Mouse (Mus musculus) stomach, postnatal 0 days (tissue): ENCODE measurements around the gene Teddm2. TPM values are rescaled to one million over a fixed set of nuclear protein-coding genes. Genes with fewer than 3 reads are reported as not detected.

Source experiments
- ATAC-seq: fragments of 200-750 bp; cut with Nextera tagmentation; 2 replicates; pipeline ENCODE4 v1.8.0; 2017; ENCODE audit not compliant: low FRiP score, low TSS enrichment
- DNase-seq: peaks from one replicate; pipeline ENCODE4 v3.0.0-alpha.2; 2016; ENCODE audit warnings: low spot score
- H3K27ac ChIP-seq: fragments of 300-500 bp; sonication (generic); replicated peaks from 2 replicates; pipeline ENCODE4 v1.5.1; 2014; ENCODE audit warnings: mild to moderate bottlenecking, control low read depth
- H3K27me3 ChIP-seq: fragments of 300-500 bp; sonication (generic); 2 replicates; pipeline ENCODE4 v1.6.1; 2014; ENCODE audit warnings: low read length; ENCODE audit not compliant: control insufficient read depth, insufficient read depth
- H3K36me3 ChIP-seq: fragments of 300-500 bp; sonication (generic); 2 replicates; pipeline ENCODE4 v1.6.1; 2014; ENCODE audit warnings: low read length, mixed read lengths; ENCODE audit not compliant: control insufficient read depth, insufficient read depth
- H3K4me1 ChIP-seq: fragments of 300-500 bp; sonication (generic); replicated peaks from 2 replicates; pipeline ENCODE4 v1.6.1; 2014; ENCODE audit warnings: antibody characterized with exemption; ENCODE audit not compliant: control insufficient read depth, insufficient read depth
- H3K4me2 ChIP-seq: fragments of 300-500 bp; sonication (generic); replicated peaks from 2 replicates; pipeline ENCODE4 v1.6.1; 2014; ENCODE audit warnings: low read depth, mild to moderate bottlenecking, control low read depth, moderate library complexity
- H3K4me3 ChIP-seq: fragments of 300-500 bp; sonication (generic); 2 replicates; pipeline ENCODE4 v1.5.1; 2014; ENCODE audit warnings: low read depth, low read length, control low read depth
- H3K9ac ChIP-seq: fragments of 300-500 bp; sonication (generic); 2 replicates; pipeline ENCODE4 v1.6.1; 2014; ENCODE audit warnings: mild to moderate bottlenecking, low read length, control low read depth, mixed read lengths
- H3K9me3 ChIP-seq: fragments of 300-500 bp; sonication (generic); 2 replicates; pipeline ENCODE4 v1.6.1; 2016; ENCODE audit warnings: low read length; ENCODE audit not compliant: control insufficient read depth
- CTCF ChIP-seq: IDR thresholded peaks from 2 replicates; pipeline ENCODE4 v1.5.1; 2016; ENCODE audit warnings: antibody characterized with exemption, low read depth, mild to moderate bottlenecking, moderate library complexity
- EP300 ChIP-seq: optimal IDR thresholded peaks from 2 replicates; pipeline ENCODE3; 2016; ENCODE audit warnings: antibody characterized with exemption
- WGBS: fragments of 180-500 bp; shearing (Covaris S2); extraction: QIAGEN DNeasy Blood & Tissue Kit; methylation state at CpG from one replicate; pipeline ENCODE4 v1.1.7; 2014; 5-methylcytosine and 5-hydroxymethylcytosine counted together
- microRNA-seq: library from miRNA; unstranded; fragments of <30 nt; microRNA quantifications from one replicate; pipeline ENCODE4, GENCODE M21; 2016
- polyA plus RNA-seq: library from polyadenylated mRNA; unstranded; fragments of >200 nt; fragmentation: Nextera tagmentation; extraction: Ambion mirVana; gene quantifications from 2 replicates; pipeline ENCODE4 v1.2.1, GENCODE M21; 2015

Gene Teddm2
- polyA plus RNA-seq, 1 experiment from 2014 or later = 0.80 TPM

- H3K4me3 ChIP-seq = no peak overlapping the region
- no peak overlapping the region for H3K9ac ChIP-seq
- DNase-seq (no peak), ATAC-seq (no peak)
- H3K27me3 ChIP-seq = no peaks in the 10 kb centered on the region
- TF ChIP-seq EP300 (no peak), CTCF (no peak)
- no peak overlapping the region for H3K4me2 ChIP-seq
- H3K27ac ChIP-seq = no peak overlapping the region
- H3K9me3 ChIP-seq = 0 out of 2 replicates have a peak, but pooled peaks cover under 1% of the 10 kb centered on the region
- no peaks in the 10 kb centered on the region for H3K4me1 ChIP-seq
- WGBS = 79% methylated on average over 3 of the region's 3 CpGs
- no peaks in the 10 kb centered on the region for H3K36me3 ChIP-seq
Observed at GRCm38 (mm10) chr1:153820216-153820615, 79.8 kb downstream of the Teddm2 start.

- Histone ChIP-seq H3K9me3 (0 out of 2 replicates have a peak, but pooled peaks cover 2% of the 10 kb centered on the region), H3K36me3 (no peaks in the 10 kb centered on the region), H3K9ac (no peak overlapping the region), H3K4me3 (no peak overlapping the region), H3K27me3 (no peaks in the 10 kb centered on the region), H3K27ac (no peak overlapping the region), H3K4me2 (no peak overlapping the region), H3K4me1 (no peaks in the 10 kb centered on the region)
- 21% methylated on average over 2 of the region's 2 CpGs for WGBS
- ATAC-seq = no peak
- DNase-seq = no peak
- TF ChIP-seq CTCF (no peak), EP300 (no peak)
Observed at GRCm38 (mm10) chr1:153814278-153814677, 85.8 kb downstream of the Teddm2 start.

GRCm38 (mm10) chr1:153807390-153807993 is 92.5 kb downstream of the Teddm2 start:
- WGBS = 51% methylated on average over 13 of the region's 13 CpGs

GRCm38 (mm10) chr1:153803530-153803929 is 96.5 kb downstream of the Teddm2 start:
- Histone ChIP-seq H3K4me1 (no peaks in the 10 kb centered on the region), H3K27me3 (no peaks in the 10 kb centered on the region), H3K4me2 (no peak overlapping the region), H3K9me3 (no peaks in the 10 kb centered on the region), H3K9ac (no peak overlapping the region), H3K4me3 (no peak overlapping the region), H3K27ac (peak overlapping the region; percentile 61; the same call in 1 of the 2 replicates), H3K36me3 (no peaks in the 10 kb centered on the region)
- TF ChIP-seq EP300 (no peak), CTCF (no peak)
- DNase-seq (no peak), ATAC-seq (no peak)
- 71% methylated on average over 8 of the region's 8 CpGs for WGBS

More at GRCm38 (mm10) chr1:153807390-153807993, 92.5 kb downstream of the Teddm2 start:
- Histone ChIP-seq H3K4me2 (no peak overlapping the region), H3K27me3 (no peaks in the 10 kb centered on the region), H3K9ac (no peak overlapping the region), H3K4me1 (no peaks in the 10 kb centered on the region), H3K36me3 (no peaks in the 10 kb centered on the region), H3K27ac (no peak overlapping the region), H3K4me3 (no peak overlapping the region), H3K9me3 (no peaks in the 10 kb centered on the region)
- peak; percentile 64 for DNase-seq
- TF ChIP-seq EP300 = no peak
- TF ChIP-seq CTCF = peak; percentile 91
- ATAC-seq = no peak

GRCm38 (mm10) chr1:153802691-153803090 is 97.3 kb downstream of the Teddm2 start:
- H3K9me3 ChIP-seq = no peaks in the 10 kb centered on the region
- no peaks in the 10 kb centered on the region for H3K4me1 ChIP-seq
- 62% methylated on average over 7 of the region's 7 CpGs for WGBS
- no peaks in the 10 kb centered on the region for H3K27me3 ChIP-seq
- H3K4me3 ChIP-seq = no peak overlapping the region
- peak; percentile 18; the same call in 1 of the 2 replicates for ATAC-seq
- H3K27ac ChIP-seq = peak overlapping the region; percentile 61; the same call in 1 of the 2 replicates
- no peak overlapping the region for H3K9ac ChIP-seq
- no peak for DNase-seq
- no peak overlapping the region for H3K4me2 ChIP-seq
- no peak for TF ChIP-seq EP300
- TF ChIP-seq CTCF = no peak
- no peaks in the 10 kb centered on the region for H3K36me3 ChIP-seq

Small RNAs within 50 kb of the gene (microRNA-seq; reads per million reads assigned to microRNA genes)
- gene Mir8114 = 11.3 reads per million, percentile 18 among the genes with 10 or more reads in this experiment

Other genes starting within 250 kb of the Teddm2 start
- gene Rgs8, start 247.2 kb downstream of the Teddm2 start, polyA plus RNA-seq = 0.16 and 0.29 TPM in 2 replicates
- gene Rgs16, start 159.9 kb downstream of the Teddm2 start, polyA plus RNA-seq = 2.3 and 2.7 TPM in 2 replicates
- gene Rnasel, start 150.8 kb downstream of the Teddm2 start, polyA plus RNA-seq = 11.8 TPM in 2 replicates
- 0.05 and 0.12 TPM in 2 replicates for gene Rgsl1, start 56.1 kb downstream of the Teddm2 start, polyA plus RNA-seq
- 0.07 and 0.11 TPM in 2 replicates for gene Teddm1b, start 25.9 kb downstream of the Teddm2 start, polyA plus RNA-seq
- gene Teddm1a, start 8.5 kb downstream of the Teddm2 start, polyA plus RNA-seq = not detected in 2 replicates
- gene Glul, start 284 bp downstream of the Teddm2 start, polyA plus RNA-seq = 330 and 353 TPM in 2 replicates